Mouse (Mus musculus): ENCODE measurements around the gene Jarid2. TPM values are rescaled to one million over a fixed set of nuclear protein-coding genes. Genes with fewer than 3 reads are reported as not detected.

Jarid2 gene
- polyA plus RNA-seq, 1 experiment = 150 TPM

DNA sequence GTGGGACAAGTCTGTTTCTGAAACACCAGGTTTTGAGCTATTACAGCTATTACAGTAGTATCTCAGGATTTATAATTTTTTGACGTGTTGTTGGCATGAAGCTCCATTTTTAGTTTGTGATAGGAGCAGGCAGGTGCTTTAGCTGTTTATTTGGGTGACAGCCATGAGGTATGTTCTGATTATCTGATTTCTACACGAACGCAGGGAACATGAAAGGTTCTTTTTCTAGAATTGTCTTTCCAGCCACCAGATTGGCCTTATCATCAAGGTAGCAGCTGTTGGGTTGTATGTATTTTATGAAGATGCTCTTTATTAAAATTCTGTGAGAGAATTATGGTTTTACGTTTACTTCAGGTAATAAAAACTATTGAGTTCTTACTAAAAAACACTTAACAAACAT is 45.1 kb downstream of the Jarid2 start:
- peaks cover 1% of the 10 kb centered on the region for H3K4me1 ChIP-seq (ENCODE audit: control insufficient read depth, insufficient read depth, low read length)
- peaks cover 32% of the 10 kb centered on the region for H3K36me3 ChIP-seq (ENCODE audit: control insufficient read depth, insufficient read depth, low read length, poor library complexity, severe bottlenecking)
- H3K27me3 ChIP-seq (ENCODE audit: control insufficient read depth, insufficient read depth, low read length, poor library complexity, severe bottlenecking) = no peaks in the 10 kb centered on the region
- H3K27ac ChIP-seq (ENCODE audit: insufficient read depth, low read length) = no peak overlapping the region
- H3K9me3 ChIP-seq (replicated peaks; ENCODE audit: control insufficient read depth, insufficient read depth, low read length, poor library complexity, severe bottlenecking) = no peaks in the 10 kb centered on the region
- TF ChIP-seq POLR2A (IDR thresholded peaks at IDR 0.05; ENCODE audit: insufficient read depth, low read length) (no peak), EP300 (IDR thresholded peaks at IDR 0.05; ENCODE audit: insufficient read depth, low read depth, low read length) (no peak), CTCF (IDR thresholded peaks at IDR 0.05; ENCODE audit: low read depth, low read length) (no peak)
- no peak overlapping the region for H3K4me3 ChIP-seq (ENCODE audit: low read depth, low read length)
- H3K9ac ChIP-seq (ENCODE audit: low read depth, poor library complexity, severe bottlenecking) = no peak overlapping the region

- peak overlapping the region; percentile 51 for H3K27ac ChIP-seq (ENCODE audit: insufficient read depth, low read length)
- no peaks in the 10 kb centered on the region for H3K9me3 ChIP-seq (replicated peaks; ENCODE audit: control insufficient read depth, insufficient read depth, low read length, poor library complexity, severe bottlenecking)
- H3K27me3 ChIP-seq (ENCODE audit: control insufficient read depth, insufficient read depth, low read length, poor library complexity, severe bottlenecking) = no peaks in the 10 kb centered on the region
- no peak overlapping the region for H3K9ac ChIP-seq (ENCODE audit: low read depth, poor library complexity, severe bottlenecking)
- no peak for TF ChIP-seq EP300 (IDR thresholded peaks at IDR 0.05; ENCODE audit: insufficient read depth, low read depth, low read length)
- no peak for TF ChIP-seq POLR2A (IDR thresholded peaks at IDR 0.05; ENCODE audit: insufficient read depth, low read length)
- TF ChIP-seq CTCF (IDR thresholded peaks at IDR 0.05; ENCODE audit: low read depth, low read length) = no peak
- peaks cover 1% of the 10 kb centered on the region for H3K4me1 ChIP-seq (ENCODE audit: control insufficient read depth, insufficient read depth, low read length)
- no peak overlapping the region for H3K4me3 ChIP-seq (ENCODE audit: low read depth, low read length)
- H3K36me3 ChIP-seq (ENCODE audit: control insufficient read depth, insufficient read depth, low read length, poor library complexity, severe bottlenecking) = peaks cover 29% of the 10 kb centered on the region
Measured at GRCm38 (mm10) chr13:44775396-44775795, 46.1 kb downstream of the Jarid2 start.

DNA sequence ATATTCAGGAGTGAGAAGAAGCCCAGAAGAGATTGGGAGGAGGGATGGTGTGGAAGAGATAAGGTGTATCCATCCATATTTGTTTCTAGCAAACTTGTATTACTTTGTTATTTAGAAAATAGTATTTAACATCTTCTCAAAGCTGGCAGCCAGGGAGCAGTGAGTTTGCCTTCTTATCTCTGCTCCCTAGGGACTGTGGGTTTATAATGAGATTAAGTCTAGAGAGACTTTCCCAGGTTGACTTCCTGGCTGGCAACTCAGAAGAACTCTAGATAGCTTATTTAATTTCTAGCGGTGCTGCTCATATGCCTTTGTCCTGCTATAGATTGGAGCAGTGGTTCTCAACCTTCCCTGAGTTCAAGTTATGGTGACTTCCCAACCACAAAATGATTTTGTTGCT is 51.2 kb downstream of the Jarid2 start:
- no peaks in the 10 kb centered on the region for H3K9me3 ChIP-seq (replicated peaks; ENCODE audit: control insufficient read depth, insufficient read depth, low read length, poor library complexity, severe bottlenecking)

DNA sequence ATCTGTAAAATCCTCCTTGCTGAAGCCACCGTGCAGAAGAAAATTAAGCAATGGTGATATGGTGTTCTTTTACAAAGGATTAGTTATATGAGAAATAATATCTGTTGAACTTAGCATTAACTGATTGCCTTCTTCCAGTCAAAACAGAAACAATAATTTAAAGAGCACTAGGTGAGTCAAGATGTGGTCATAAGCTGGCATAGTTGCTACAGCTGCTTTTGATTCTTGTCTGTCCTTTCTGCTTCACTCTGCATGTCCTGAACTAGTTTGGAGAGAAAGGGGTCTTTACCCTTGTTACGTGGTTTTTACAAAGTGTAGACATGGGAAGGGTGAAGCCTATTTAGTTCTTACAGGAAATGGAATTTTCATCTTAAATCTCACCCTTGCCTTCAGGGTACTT is 51.9 kb downstream of the Jarid2 start:
- H3K27me3 ChIP-seq (ENCODE audit: control insufficient read depth, insufficient read depth, low read length, poor library complexity, severe bottlenecking) = no peaks in the 10 kb centered on the region
- no peaks in the 10 kb centered on the region for H3K9me3 ChIP-seq (replicated peaks; ENCODE audit: control insufficient read depth, insufficient read depth, low read length, poor library complexity, severe bottlenecking)
- TF ChIP-seq CTCF (IDR thresholded peaks at IDR 0.05; ENCODE audit: low read depth, low read length) = no peak
- TF ChIP-seq EP300 (IDR thresholded peaks at IDR 0.05; ENCODE audit: insufficient read depth, low read depth, low read length) = no peak
- TF ChIP-seq POLR2A (IDR thresholded peaks at IDR 0.05; ENCODE audit: insufficient read depth, low read length) = no peak
- H3K4me1 ChIP-seq (ENCODE audit: control insufficient read depth, insufficient read depth, low read length) = peaks cover 2% of the 10 kb centered on the region
- H3K9ac ChIP-seq (ENCODE audit: low read depth, poor library complexity, severe bottlenecking) = no peak overlapping the region
- H3K36me3 ChIP-seq (ENCODE audit: control insufficient read depth, insufficient read depth, low read length, poor library complexity, severe bottlenecking) = peaks cover 12% of the 10 kb centered on the region
- H3K4me3 ChIP-seq (ENCODE audit: low read depth, low read length) = no peak overlapping the region
- H3K27ac ChIP-seq (ENCODE audit: insufficient read depth, low read length) = no peak overlapping the region

More for the DNA sequence above, 51.2 kb downstream of the Jarid2 start:
- Histone ChIP-seq H3K27me3 (ENCODE audit: control insufficient read depth, insufficient read depth, low read length, poor library complexity, severe bottlenecking) (no peaks in the 10 kb centered on the region), H3K4me1 (ENCODE audit: control insufficient read depth, insufficient read depth, low read length) (peaks cover 2% of the 10 kb centered on the region), H3K27ac (ENCODE audit: insufficient read depth, low read length) (no peak overlapping the region), H3K4me3 (ENCODE audit: low read depth, low read length) (no peak overlapping the region), H3K9ac (ENCODE audit: low read depth, poor library complexity, severe bottlenecking) (no peak overlapping the region; the same call in 1 of the 2 replicates), H3K36me3 (ENCODE audit: control insufficient read depth, insufficient read depth, low read length, poor library complexity, severe bottlenecking) (peaks cover 12% of the 10 kb centered on the region)
- TF ChIP-seq CTCF (IDR thresholded peaks at IDR 0.05; ENCODE audit: low read depth, low read length) = no peak
- TF ChIP-seq EP300 (IDR thresholded peaks at IDR 0.05; ENCODE audit: insufficient read depth, low read depth, low read length) = no peak
- TF ChIP-seq POLR2A (IDR thresholded peaks at IDR 0.05; ENCODE audit: insufficient read depth, low read length) = no peak

GRCm38 (mm10) chr13:44784551-44784950 is 55.3 kb downstream of the Jarid2 start:
- H3K27me3 ChIP-seq (ENCODE audit: control insufficient read depth, insufficient read depth, low read length, poor library complexity, severe bottlenecking) = no peaks in the 10 kb centered on the region
- H3K27ac ChIP-seq (ENCODE audit: insufficient read depth, low read length) = no peak overlapping the region
- no peak overlapping the region for H3K9ac ChIP-seq (ENCODE audit: low read depth, poor library complexity, severe bottlenecking)
- no peaks in the 10 kb centered on the region for H3K9me3 ChIP-seq (replicated peaks; ENCODE audit: control insufficient read depth, insufficient read depth, low read length, poor library complexity, severe bottlenecking)
- no peak for TF ChIP-seq EP300 (IDR thresholded peaks at IDR 0.05; ENCODE audit: insufficient read depth, low read depth, low read length)
- TF ChIP-seq POLR2A (IDR thresholded peaks at IDR 0.05; ENCODE audit: insufficient read depth, low read length) = no peak
- TF ChIP-seq CTCF (IDR thresholded peaks at IDR 0.05; ENCODE audit: low read depth, low read length) = no peak
- no peak overlapping the region for H3K4me3 ChIP-seq (ENCODE audit: low read depth, low read length)
- H3K4me1 ChIP-seq (ENCODE audit: control insufficient read depth, insufficient read depth, low read length) = peaks cover 2% of the 10 kb centered on the region
- H3K36me3 ChIP-seq (ENCODE audit: control insufficient read depth, insufficient read depth, low read length, poor library complexity, severe bottlenecking) = peaks cover 12% of the 10 kb centered on the region

- Histone ChIP-seq H3K27me3 (ENCODE audit: control insufficient read depth, insufficient read depth, low read length, poor library complexity, severe bottlenecking) (no peaks in the 10 kb centered on the region), H3K9me3 (replicated peaks; ENCODE audit: control insufficient read depth, insufficient read depth, low read length, poor library complexity, severe bottlenecking) (no peaks in the 10 kb centered on the region), H3K27ac (ENCODE audit: insufficient read depth, low read length) (no peak overlapping the region; the same call in 1 of the 2 replicates), H3K36me3 (ENCODE audit: control insufficient read depth, insufficient read depth, low read length, poor library complexity, severe bottlenecking) (peaks cover 7% of the 10 kb centered on the region), H3K4me1 (ENCODE audit: control insufficient read depth, insufficient read depth, low read length) (peaks cover 2% of the 10 kb centered on the region), H3K4me3 (ENCODE audit: low read depth, low read length) (no peak overlapping the region), H3K9ac (ENCODE audit: low read depth, poor library complexity, severe bottlenecking) (no peak overlapping the region)
- TF ChIP-seq CTCF (IDR thresholded peaks at IDR 0.05; ENCODE audit: low read depth, low read length) (peak; percentile 27), EP300 (IDR thresholded peaks at IDR 0.05; ENCODE audit: insufficient read depth, low read depth, low read length) (no peak)
Measured at GRCm38 (mm10) chr13:44786291-44786690, 57.0 kb downstream of the Jarid2 start.

Data from ES-Bruce4 (cell line).